Mouse (Mus musculus) hindbrain, embryonic 15.5 days (tissue): ENCODE data around the gene Olfr420. TPM values are rescaled to one million over a fixed set of nuclear protein-coding genes. Genes with fewer than 3 reads are reported as not detected.

Source experiments
- ATAC-seq: fragments of 200-750 bp; cut with Nextera tagmentation; 2 replicates; pipeline ENCODE4 v1.8.0; 2017; ENCODE audit warnings: low read depth, moderate number of reproducible peaks, moderate TSS enrichment; ENCODE audit not compliant: low FRiP score
- H3K27ac ChIP-seq: fragments of 300-500 bp; sonication (generic); replicated peaks from 2 replicates; pipeline ENCODE4 v1.5.1; 2015; ENCODE audit warnings: mild to moderate bottlenecking, inconsistent platforms
- H3K27me3 ChIP-seq: fragments of 300-500 bp; sonication (generic); 2 replicates; pipeline ENCODE4 v1.6.1; 2015; ENCODE audit warnings: control low read depth, inconsistent platforms
- H3K36me3 ChIP-seq: fragments of 300-500 bp; sonication (generic); 2 replicates; pipeline ENCODE4 v1.6.1; 2015; ENCODE audit warnings: control low read depth, inconsistent platforms
- H3K4me1 ChIP-seq: fragments of 300-500 bp; sonication (generic); replicated peaks from 2 replicates; pipeline ENCODE4 v1.6.1; 2015; ENCODE audit warnings: control low read depth, inconsistent platforms
- H3K4me2 ChIP-seq: fragments of 300-500 bp; sonication (generic); 2 replicates; pipeline ENCODE4 v1.6.1; 2015; ENCODE audit warnings: moderate library complexity, mild to moderate bottlenecking, inconsistent platforms
- H3K4me3 ChIP-seq: fragments of 300-500 bp; sonication (generic); 2 replicates; pipeline ENCODE4 v1.5.1; 2015; ENCODE audit warnings: mild to moderate bottlenecking, inconsistent platforms
- H3K9ac ChIP-seq: fragments of 300-500 bp; sonication (generic); 2 replicates; pipeline ENCODE4 v1.6.1; 2015; ENCODE audit warnings: inconsistent platforms
- H3K9me3 ChIP-seq: fragments of 300-500 bp; sonication (generic); 2 replicates; pipeline ENCODE4 v1.6.1; 2016; ENCODE audit warnings: control low read depth, inconsistent platforms
- WGBS: fragments of 180-500 bp; shearing (Covaris S2); methylation state at CpG from one replicate; pipeline ENCODE4 v1.1.7; 2015; 5-methylcytosine and 5-hydroxymethylcytosine counted together
- polyA plus RNA-seq: library from polyadenylated mRNA; unstranded; fragments of >200 nt; fragmentation: Nextera tagmentation; extraction: Ambion mirVana; gene quantifications from 2 replicates; pipeline ENCODE4 v1.2.1, GENCODE M21; 2015

The Olfr420 gene
- polyA plus RNA-seq, result not detected in 2 replicates

DNA sequence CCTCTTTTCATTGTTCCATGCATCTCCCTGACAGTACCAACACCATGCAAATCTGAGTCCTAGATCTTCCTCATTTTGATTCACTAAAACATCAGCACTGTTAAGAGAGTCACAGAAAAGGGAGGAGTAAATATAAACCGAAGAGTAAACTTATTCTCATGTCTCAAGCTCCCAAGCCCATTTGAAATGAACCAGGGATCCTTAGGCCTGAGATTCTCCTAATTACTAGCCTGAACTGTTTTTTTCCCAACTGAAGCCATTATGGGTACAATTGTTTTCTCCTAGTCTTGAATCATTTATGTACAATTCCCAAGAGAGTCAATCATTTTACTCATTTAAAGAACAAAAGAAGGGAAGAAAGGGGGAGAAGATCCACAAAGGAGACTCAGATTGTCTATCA lies at the start of gene Olfr420:
TSS of gene Olfr420 (plus strand) at position 301 of the 400 bp plus-strand sequence.
- H3K27ac ChIP-seq, result no peak within 1 kb of the TSS
- 84% methylated on average over 1 of the region's 1 CpGs for WGBS
- no peak for ATAC-seq

DNA sequence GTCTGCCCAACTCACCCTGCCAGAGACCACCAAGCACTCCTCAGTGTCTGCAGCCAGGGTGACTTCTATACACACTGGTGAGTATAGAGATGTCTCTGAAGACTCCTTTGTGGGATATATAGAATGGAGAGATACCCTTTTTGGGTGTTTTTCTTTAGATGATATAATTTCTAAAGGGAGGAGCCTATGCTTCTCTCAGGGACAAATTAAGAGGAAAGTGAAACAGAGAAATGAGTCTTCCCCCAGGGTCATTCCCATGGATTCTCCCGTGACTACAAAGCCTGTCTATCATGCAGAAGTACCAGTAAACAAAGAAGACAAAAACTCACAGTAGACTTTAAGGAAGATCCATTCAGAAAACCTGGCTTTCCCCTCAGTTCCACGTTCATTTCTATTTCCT lies 34.4 kb upstream of the Olfr420 start, which contains the start of gene Olfr231:
TSS of gene Olfr231 (minus strand) at position 101 of the 400 bp plus-strand sequence.
- 52% methylated on average over 2 of the region's 2 CpGs for WGBS
- H3K4me2 ChIP-seq, result no peak within 1 kb of the TSS
- no peaks in the 10 kb centered on the region for H3K27me3 ChIP-seq
- no peaks in the 10 kb centered on the region for H3K9me3 ChIP-seq
- no peaks in the 10 kb centered on the region for H3K36me3 ChIP-seq
- H3K9ac ChIP-seq, result no peak within 1 kb of the TSS
- no peaks in the 10 kb centered on the region for H3K4me1 ChIP-seq
- H3K27ac ChIP-seq, result no peak within 1 kb of the TSS
- H3K4me3 ChIP-seq, result no peak within 1 kb of the TSS
- ATAC-seq, result no peak

More for the DNA sequence above, at the start of gene Olfr420:
- Histone ChIP-seq H3K4me2 (no peak within 1 kb of the TSS), H3K4me1 (no peaks in the 10 kb centered on the region), H3K9ac (no peak within 1 kb of the TSS), H3K27me3 (no peaks in the 10 kb centered on the region), H3K4me3 (no peak within 1 kb of the TSS), H3K36me3 (no peaks in the 10 kb centered on the region), H3K9me3 (no peaks in the 10 kb centered on the region)

DNA sequence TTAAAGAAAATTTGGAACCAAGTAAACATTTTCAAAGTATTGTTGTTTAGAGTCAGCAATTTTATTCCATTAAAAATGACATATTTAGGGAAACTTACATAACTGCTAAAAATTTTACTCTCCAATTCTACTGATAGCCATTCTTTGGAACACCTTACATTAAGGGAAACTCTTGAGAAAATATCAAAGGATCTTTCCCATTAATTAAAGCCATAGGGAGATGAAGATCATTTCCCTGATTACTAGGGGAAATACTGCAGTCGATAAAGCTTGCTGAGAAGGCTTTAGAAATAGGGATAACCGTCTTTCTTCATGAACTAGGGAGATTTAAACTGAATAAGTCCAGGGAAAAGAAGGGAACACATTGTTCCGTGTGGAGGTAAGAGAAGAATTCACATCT lies 24.2 kb upstream of the Olfr420 start, which contains the start of gene Olfr424:
TSS of gene Olfr424 (plus strand) at position 301 of the 400 bp plus-strand sequence.
- no peak for ATAC-seq
- 87% methylated on average over 3 of the region's 3 CpGs for WGBS
- Histone ChIP-seq H3K27ac (no peak within 1 kb of the TSS), H3K36me3 (no peaks in the 10 kb centered on the region), H3K4me1 (no peaks in the 10 kb centered on the region), H3K9ac (no peak within 1 kb of the TSS), H3K27me3 (no peaks in the 10 kb centered on the region), H3K9me3 (no peaks in the 10 kb centered on the region), H3K4me3 (no peak within 1 kb of the TSS), H3K4me2 (no peak within 1 kb of the TSS)

DNA sequence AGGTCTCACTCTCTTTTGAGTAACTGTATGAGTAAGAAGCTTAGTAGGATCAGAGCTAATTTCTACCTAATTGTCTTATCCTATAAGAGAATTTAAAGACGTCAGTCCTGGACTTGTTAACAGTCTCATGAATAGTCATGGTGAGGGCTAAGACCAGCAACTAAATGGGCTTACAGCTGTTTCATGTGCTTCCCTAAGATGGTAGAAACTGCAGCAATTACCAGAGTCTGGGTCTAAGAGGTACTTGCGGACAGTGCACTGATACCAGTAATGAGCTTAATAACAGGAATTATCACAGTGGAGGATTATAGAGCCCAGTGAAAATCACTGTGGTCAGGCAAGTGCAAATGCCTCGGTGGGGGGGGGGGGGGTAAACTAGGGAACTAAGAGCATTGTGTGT lies 23.4 kb upstream of the Olfr420 start:
- H3K4me2 ChIP-seq, result no peak overlapping the region
- no peaks in the 10 kb centered on the region for H3K27me3 ChIP-seq
- no peak overlapping the region for H3K9ac ChIP-seq
- H3K9me3 ChIP-seq, result no peaks in the 10 kb centered on the region
- H3K36me3 ChIP-seq, result no peaks in the 10 kb centered on the region
- no peak for ATAC-seq
- H3K4me3 ChIP-seq, result no peak overlapping the region
- 75% methylated on average over 3 of the region's 3 CpGs for WGBS
- H3K27ac ChIP-seq, result no peak overlapping the region
- H3K4me1 ChIP-seq, result no peaks in the 10 kb centered on the region

DNA sequence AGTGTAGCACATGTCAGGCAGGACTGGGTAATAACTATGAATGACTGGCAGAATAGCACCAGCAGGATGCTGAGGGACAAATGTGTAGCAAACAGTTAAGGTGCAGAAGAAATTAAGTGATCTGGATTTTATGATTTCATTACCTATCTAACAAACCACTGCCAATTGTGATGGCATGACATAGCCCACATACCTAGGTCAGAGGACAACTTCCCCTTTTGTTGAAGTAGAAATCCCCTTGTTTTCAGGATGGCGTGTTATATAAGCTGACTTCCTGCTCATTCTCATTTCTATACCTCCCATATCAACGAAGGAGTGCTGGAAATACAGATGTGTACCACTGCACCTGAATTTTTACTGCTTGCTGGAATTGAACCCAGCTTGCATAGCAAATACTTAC lies 14.0 kb upstream of the Olfr420 start:
- Histone ChIP-seq H3K9ac (no peak overlapping the region), H3K27me3 (no peaks in the 10 kb centered on the region), H3K27ac (no peak overlapping the region), H3K4me3 (no peak overlapping the region), H3K36me3 (no peaks in the 10 kb centered on the region), H3K4me2 (no peak overlapping the region), H3K4me1 (no peaks in the 10 kb centered on the region), H3K9me3 (no peaks in the 10 kb centered on the region)
- ATAC-seq, result no peak
- WGBS, result 83% methylated on average over 2 of the region's 2 CpGs

DNA sequence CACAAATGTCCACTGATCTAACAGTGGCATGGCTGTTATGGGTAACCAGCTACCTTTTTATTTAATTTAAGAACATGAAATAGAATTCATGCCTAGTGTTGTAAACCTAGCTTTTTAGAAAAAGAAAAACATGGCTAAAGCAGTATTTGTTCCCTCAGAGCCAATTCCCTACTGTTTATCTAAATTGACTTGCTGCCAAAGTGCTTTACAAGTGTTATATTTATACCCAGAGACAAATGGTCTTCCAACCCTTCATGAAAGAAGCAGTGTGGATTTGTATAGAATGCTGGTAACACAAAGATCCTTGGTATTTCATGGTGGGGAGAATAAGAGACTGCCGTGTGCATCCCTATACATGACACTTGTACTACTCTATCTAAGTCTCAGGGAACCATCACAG lies 8.7 kb upstream of the Olfr420 start:
- Histone ChIP-seq H3K27ac (no peak overlapping the region), H3K9me3 (no peaks in the 10 kb centered on the region), H3K4me2 (no peak overlapping the region), H3K9ac (no peak overlapping the region), H3K36me3 (no peaks in the 10 kb centered on the region), H3K4me1 (no peaks in the 10 kb centered on the region), H3K4me3 (no peak overlapping the region), H3K27me3 (no peaks in the 10 kb centered on the region)
- 74% methylated on average over 1 of the region's 1 CpGs for WGBS
- no peak for ATAC-seq

DNA sequence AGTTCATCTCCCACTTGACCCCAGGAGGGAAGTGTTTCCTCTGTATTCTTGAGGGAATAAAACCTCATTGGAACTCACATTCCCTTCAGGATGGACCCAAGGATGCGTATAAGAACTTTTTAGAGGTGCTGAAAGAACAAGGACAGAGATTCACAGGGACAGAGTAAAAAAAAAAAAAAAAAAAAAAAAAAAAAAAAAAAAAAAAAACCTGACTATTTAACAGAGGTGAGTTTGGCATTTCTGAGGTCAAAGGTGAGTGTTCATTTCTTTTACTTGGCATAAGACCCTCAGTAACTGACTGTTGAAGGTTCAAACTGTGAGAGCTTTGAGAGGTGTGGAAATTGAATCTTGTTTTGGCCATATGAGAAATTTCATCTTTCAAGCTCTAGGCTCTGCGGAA lies 6.1 kb upstream of the Olfr420 start:
- H3K4me3 ChIP-seq, result no peak overlapping the region
- no peak overlapping the region for H3K4me2 ChIP-seq
- no peaks in the 10 kb centered on the region for H3K36me3 ChIP-seq
- H3K4me1 ChIP-seq, result no peaks in the 10 kb centered on the region
- no peak overlapping the region for H3K9ac ChIP-seq
- WGBS, result 78% methylated on average over 2 of the region's 2 CpGs
- H3K27ac ChIP-seq, result no peak overlapping the region
- ATAC-seq, result no peak
- H3K9me3 ChIP-seq, result no peaks in the 10 kb centered on the region
- no peaks in the 10 kb centered on the region for H3K27me3 ChIP-seq

DNA sequence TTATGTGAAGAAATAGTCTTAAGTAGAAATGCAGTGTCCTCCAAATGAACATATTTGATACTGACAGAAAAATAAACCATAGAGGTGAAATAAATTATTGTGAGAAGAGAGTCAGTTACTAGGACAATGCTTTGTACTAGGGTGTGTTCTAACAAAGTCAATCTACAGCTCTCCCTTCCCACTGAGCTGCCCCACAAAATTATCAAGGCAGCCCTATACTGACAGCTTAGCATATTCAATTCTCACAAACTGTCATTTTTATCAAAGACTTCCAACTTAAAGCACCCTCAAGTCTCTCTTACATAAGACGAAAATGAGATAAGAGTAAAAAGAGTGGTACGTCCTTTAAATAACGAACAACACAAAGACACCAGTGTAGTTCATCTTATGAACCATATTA lies 2.2 kb downstream of the Olfr420 start:
- WGBS, result 90% methylated on average over 3 of the region's 3 CpGs

DNA sequence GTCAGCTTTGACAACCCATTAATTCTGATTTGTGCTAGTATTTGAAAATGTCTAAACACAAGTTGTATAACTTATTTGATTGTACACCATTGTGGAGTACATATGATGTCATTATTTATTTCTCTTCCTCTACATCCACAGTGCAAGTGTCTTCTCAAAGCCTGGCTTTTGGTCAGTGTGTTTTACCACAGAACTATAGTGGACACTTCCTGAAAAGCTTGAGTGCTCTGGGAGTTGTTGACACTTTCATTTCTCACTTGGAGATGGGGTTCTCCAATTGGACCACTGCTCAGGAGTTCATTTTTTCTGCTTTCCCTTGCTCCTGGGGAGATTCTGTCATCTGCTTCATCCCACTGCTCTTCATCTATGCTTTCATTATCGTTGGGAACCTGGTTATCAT lies 3.1 kb downstream of the Olfr420 start:
- Histone ChIP-seq H3K4me3 (no peak overlapping the region), H3K4me1 (no peaks in the 10 kb centered on the region), H3K4me2 (no peak overlapping the region), H3K27me3 (no peaks in the 10 kb centered on the region), H3K36me3 (no peaks in the 10 kb centered on the region), H3K9me3 (no peaks in the 10 kb centered on the region), H3K27ac (no peak overlapping the region), H3K9ac (no peak overlapping the region)
- 93% methylated on average over 1 of the region's 1 CpGs for WGBS
- no peak for ATAC-seq

More for the DNA sequence above, 2.2 kb downstream of the Olfr420 start:
- Histone ChIP-seq H3K4me1 (no peaks in the 10 kb centered on the region), H3K4me3 (no peak overlapping the region), H3K9ac (no peak overlapping the region), H3K4me2 (no peak overlapping the region), H3K27me3 (no peaks in the 10 kb centered on the region), H3K36me3 (no peaks in the 10 kb centered on the region), H3K27ac (no peak overlapping the region), H3K9me3 (no peaks in the 10 kb centered on the region)
- no peak for ATAC-seq

DNA sequence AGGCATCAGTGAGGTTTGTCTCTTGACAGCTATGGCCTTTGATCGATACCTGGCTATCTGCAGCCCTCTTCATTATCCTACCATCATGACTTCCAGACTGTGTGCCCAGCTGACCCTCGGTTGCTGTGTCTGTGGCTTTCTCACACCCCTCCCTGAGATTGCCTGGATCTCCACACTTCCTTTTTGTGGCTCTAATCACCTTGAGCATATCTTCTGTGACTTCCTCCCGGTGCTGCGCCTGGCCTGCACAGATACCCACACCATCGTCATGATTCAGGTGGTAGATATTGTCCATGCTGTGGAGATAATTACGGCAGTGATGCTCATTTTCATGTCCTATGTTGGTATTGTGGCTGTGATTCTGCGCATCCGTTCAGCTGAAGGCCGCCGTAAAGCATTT lies 3.7 kb downstream of the Olfr420 start:
- Histone ChIP-seq H3K9ac (no peak overlapping the region), H3K4me1 (no peaks in the 10 kb centered on the region), H3K9me3 (no peaks in the 10 kb centered on the region), H3K4me3 (no peak overlapping the region), H3K27me3 (no peaks in the 10 kb centered on the region), H3K4me2 (no peak overlapping the region), H3K27ac (no peak overlapping the region), H3K36me3 (no peaks in the 10 kb centered on the region)
- 95% methylated on average over 10 of the region's 10 CpGs for WGBS
- ATAC-seq, result no peak

DNA sequence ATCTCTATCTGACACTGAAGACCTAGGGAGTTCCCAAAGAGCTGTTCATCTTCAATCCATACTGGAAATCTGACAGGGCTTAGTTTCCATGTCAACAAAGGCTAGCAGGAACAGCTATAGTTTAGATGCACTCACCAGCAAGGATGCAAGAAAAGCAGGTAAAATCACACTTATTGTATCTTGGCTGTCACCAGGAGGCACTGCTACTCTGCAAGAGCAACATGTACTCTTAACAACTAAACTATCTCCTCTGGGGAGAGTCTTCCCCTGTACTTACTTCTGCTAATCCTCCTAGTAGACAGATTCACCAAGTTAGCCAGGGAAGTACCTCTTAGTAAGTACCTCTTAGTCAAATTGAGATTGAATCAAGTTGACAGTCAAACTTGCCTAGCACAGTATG lies 13.6 kb downstream of the Olfr420 start:
- Histone ChIP-seq H3K27ac (no peak overlapping the region), H3K4me1 (no peaks in the 10 kb centered on the region), H3K4me3 (no peak overlapping the region), H3K36me3 (no peaks in the 10 kb centered on the region), H3K4me2 (no peak overlapping the region), H3K9ac (no peak overlapping the region), H3K27me3 (no peaks in the 10 kb centered on the region), H3K9me3 (no peaks in the 10 kb centered on the region)
- ATAC-seq, result no peak

DNA sequence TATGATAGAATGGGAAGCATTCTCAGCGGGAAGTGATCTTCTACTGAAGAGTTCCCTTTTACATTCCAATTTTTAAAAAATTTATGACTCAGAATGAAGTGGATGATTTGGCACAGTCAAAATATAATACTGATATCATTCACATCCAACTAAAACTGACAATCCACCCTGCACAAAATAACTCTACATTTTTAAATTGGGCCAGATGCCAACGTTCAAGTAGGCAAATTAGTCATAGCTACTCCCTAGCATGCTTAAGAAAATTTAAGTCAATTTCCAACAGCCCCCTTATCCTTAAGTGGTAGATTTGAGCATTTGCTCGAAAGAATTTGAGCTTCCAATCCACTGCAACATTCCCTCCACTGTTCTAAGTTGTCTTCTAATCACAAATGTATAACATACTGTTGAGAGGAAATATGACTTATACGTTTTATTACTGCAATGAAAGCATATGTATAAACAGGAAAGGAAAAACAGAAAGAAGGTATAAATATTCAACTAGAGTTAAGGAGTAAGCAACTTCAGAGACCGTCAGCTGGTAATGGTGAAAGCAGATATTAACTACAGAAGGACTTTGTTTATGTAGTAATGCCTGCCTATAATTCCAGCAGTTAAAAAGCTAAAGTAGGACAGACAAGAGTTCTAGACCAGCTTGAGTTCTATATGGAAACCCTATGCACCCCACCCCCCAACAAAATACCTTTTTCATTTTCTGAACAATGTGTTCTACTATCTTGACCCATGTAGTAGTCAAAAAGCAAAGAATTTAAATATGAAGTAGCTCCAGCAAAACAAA lies 15.5 kb downstream of the Olfr420 start:
- 90% methylated on average over 5 of the region's 5 CpGs for WGBS
- Histone ChIP-seq H3K27me3 (no peaks in the 10 kb centered on the region), H3K36me3 (no peaks in the 10 kb centered on the region), H3K4me2 (no peak overlapping the region), H3K4me3 (no peak overlapping the region), H3K27ac (no peak overlapping the region), H3K4me1 (no peaks in the 10 kb centered on the region), H3K9me3 (no peaks in the 10 kb centered on the region), H3K9ac (no peak overlapping the region)
- ATAC-seq, result no peak

DNA sequence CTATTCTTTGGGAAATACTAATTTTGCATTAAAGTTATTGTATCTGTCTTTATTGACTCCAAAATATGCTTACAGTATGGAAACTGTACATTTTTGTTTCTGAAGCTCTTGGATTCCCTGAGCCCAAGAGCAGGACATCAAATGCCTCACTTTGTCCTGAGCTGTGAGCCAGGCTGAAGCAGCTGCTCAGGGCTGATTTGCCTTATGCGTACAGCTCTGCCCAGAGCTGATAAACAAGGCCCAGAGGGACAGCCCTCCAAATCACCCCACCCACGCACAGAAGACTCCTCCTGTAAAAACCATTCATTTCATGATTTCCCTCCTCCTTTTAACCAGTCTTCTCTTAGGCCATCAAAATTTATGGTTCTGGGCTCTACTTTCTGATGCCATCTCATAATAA lies 16.1 kb downstream of the Olfr420 start:
- no peaks in the 10 kb centered on the region for H3K27me3 ChIP-seq
- H3K4me3 ChIP-seq, result no peak overlapping the region
- H3K36me3 ChIP-seq, result no peaks in the 10 kb centered on the region
- WGBS, result 54% methylated on average over 2 of the region's 2 CpGs
- ATAC-seq, result no peak
- no peaks in the 10 kb centered on the region for H3K9me3 ChIP-seq
- no peaks in the 10 kb centered on the region for H3K4me1 ChIP-seq
- H3K27ac ChIP-seq, result no peak overlapping the region
- H3K9ac ChIP-seq, result no peak overlapping the region
- no peak overlapping the region for H3K4me2 ChIP-seq
